12 mouse cellular contexts compared by ENCODE assay signal in genomic region chr2:35278371-35279210, GRCm38 (mm10). TPM values are rescaled to one million over a fixed set of nuclear protein-coding genes. Genes with fewer than 3 reads are reported as not detected.
DNase-seq lines count a peak whose midpoint lies in the region; ATAC-seq lines count a peak whose summit lies in the region.
"Had no signal": no experiment of that assay in that cellular context is flagged by ENCODE, and none has a peak within 500 bp of the region (broad histone marks: within the 10 kb centered on the region; RNA-seq: fewer than 3 reads in every experiment).

No protein-coding gene starts in this region.

- H3K4me2 ChIP-seq in liver, embryonic 13.5 days: no peak overlapping the region
- no peak overlapping the region for H3K4me2 ChIP-seq in liver, embryonic 11.5 days
- no peak overlapping the region for H3K4me2 ChIP-seq in stomach, embryonic 15.5 days
- H3K4me2 ChIP-seq: liver, embryonic 15.5 days had no signal

- intact Hi-C loops in heart, postnatal 25 days (cut with DNase I): no loop called here

- H3K4me1 ChIP-seq in liver, embryonic 13.5 days (replicated peaks): peaks cover 14% of the 10 kb centered on the region
- peaks cover 18% of the 10 kb centered on the region for H3K4me1 ChIP-seq in liver, embryonic 11.5 days (replicated peaks; ENCODE audit: control insufficient read depth, insufficient read depth, low read length)
- H3K4me1 ChIP-seq in stomach, embryonic 15.5 days: peaks cover 18% of the 10 kb centered on the region

- DNase-seq in adrenal gland, postnatal 14 days: peak; percentile 54
- DNase-seq in adrenal gland, adult 18-20 months (ENCODE audit: low spot score in 2 of 2): no peak
- no peak for DNase-seq in liver, embryonic 13.5 days
- DNase-seq in liver, embryonic 11.5 days (ENCODE audit: low spot score): no peak
- DNase-seq in heart, postnatal 25 days (ENCODE audit: low spot score): peak; percentile 65
- DNase-seq in layer of hippocampus, adult 9-10 months (ENCODE audit: low spot score): no peak
- DNase-seq in spleen, adult 18-20 months: no peak
- DNase-seq: right cerebral cortex, postnatal 14 days had no signal

- H3K27ac ChIP-seq in liver, embryonic 13.5 days: peak overlapping the region; percentile 11; the same call in 1 of the 2 replicates
- H3K27ac ChIP-seq in liver, embryonic 11.5 days (ENCODE audit: low read depth, low read length): no peak overlapping the region
- peak overlapping the region; percentile 76; the same call in 1 of the 2 replicates for H3K27ac ChIP-seq in stomach, embryonic 15.5 days
- H3K27ac ChIP-seq: liver, embryonic 15.5 days had no signal

- H3K9ac ChIP-seq in liver, embryonic 13.5 days: no peak overlapping the region
- H3K9ac ChIP-seq in liver, embryonic 11.5 days (ENCODE audit: low read depth, low read length): no peak overlapping the region
- no peak overlapping the region for H3K9ac ChIP-seq in stomach, embryonic 15.5 days
- H3K9ac ChIP-seq: liver, embryonic 15.5 days had no signal

- H3K4me3 ChIP-seq in liver, embryonic 13.5 days (replicated peaks): no peak overlapping the region
- no peak overlapping the region for H3K4me3 ChIP-seq in liver, embryonic 11.5 days (ENCODE audit: low read depth, low read length)
- H3K4me3 ChIP-seq in stomach, embryonic 15.5 days (replicated peaks): no peak overlapping the region
- H3K4me3 ChIP-seq: liver, embryonic 15.5 days had no signal

- H3K9me3 ChIP-seq in liver, embryonic 13.5 days (replicated peaks): no peaks in the 10 kb centered on the region
- no peaks in the 10 kb centered on the region for H3K9me3 ChIP-seq in liver, embryonic 11.5 days (ENCODE audit: control insufficient read depth, low read length)
- H3K9me3 ChIP-seq in stomach, embryonic 15.5 days: no peaks in the 10 kb centered on the region
- H3K9me3 ChIP-seq: liver, embryonic 15.5 days had no signal

- peaks cover 35% of the 10 kb centered on the region for H3K27me3 ChIP-seq in liver, embryonic 13.5 days
- peaks cover 36% of the 10 kb centered on the region for H3K27me3 ChIP-seq in liver, embryonic 11.5 days (replicated peaks; ENCODE audit: control insufficient read depth, insufficient read depth, low read length)
- H3K27me3 ChIP-seq in stomach, embryonic 15.5 days (replicated peaks): no peaks in the 10 kb centered on the region

- 61% methylated on average over 7 of the region's 7 CpGs for whole genome bisulfite sequencing in liver, embryonic 13.5 days (ENCODE audit: insufficient replicate concordance)
- 79% methylated on average over 7 of the region's 7 CpGs for whole genome bisulfite sequencing in liver, embryonic 11.5 days
- 84% methylated on average over 7 of the region's 7 CpGs for WGBS in stomach, embryonic 15.5 days

- no peaks in the 10 kb centered on the region for H3K36me3 ChIP-seq in liver, embryonic 13.5 days
- H3K36me3 ChIP-seq in liver, embryonic 11.5 days (ENCODE audit: control insufficient read depth, insufficient read depth, low read length): no peaks in the 10 kb centered on the region; the same call in 1 of the 2 replicates
- no peaks in the 10 kb centered on the region for H3K36me3 ChIP-seq in stomach, embryonic 15.5 days
- H3K36me3 ChIP-seq: liver, embryonic 15.5 days had no signal

- ATAC-seq in liver, embryonic 13.5 days (ENCODE audit: low read depth): no peak
- no peak for ATAC-seq in liver, embryonic 11.5 days (replicated peaks; ENCODE audit: low FRiP score)
- ATAC-seq in stomach, embryonic 15.5 days (ENCODE audit: insufficient read depth, low FRiP score, low read depth): no peak
- ATAC-seq: activated CD4-positive, CD25-positive, alpha-beta regulatory T cell, adult 4 months; intestine, postnatal 0 days had no signal

RNA-seq across cellular contexts. Expression of gene Gsn, which starts 22.4 kb away (rescaled TPM):
- 179 and 208 TPM in 2 replicates for total RNA-seq in adrenal gland, postnatal 14 days (2021)
- 100 to 1,000 TPM; 364 to 767 TPM for total RNA-seq in adrenal gland, adult 18-20 months (2021)
- 77.4 and 92.5 TPM in 2 replicates for polyA plus RNA-seq in liver, embryonic 13.5 days (2015; fragmentation: Nextera tagmentation; extraction: Ambion mirVana)
- 76.4 and 85.4 TPM in 2 replicates for polyA plus RNA-seq in liver, embryonic 11.5 days (2014; fragmentation: Nextera tagmentation; extraction: Ambion mirVana)
- total RNA-seq in heart, postnatal 25 days (2021): 100 to 1,000 TPM; 860 to 960 TPM
- polyA plus RNA-seq in stomach, embryonic 15.5 days (2015; fragmentation: Nextera tagmentation; extraction: Ambion mirVana): 233 and 253 TPM in 2 replicates

RNA-seq across cellular contexts. Expression of gene Stom, which starts 58.2 kb away (rescaled TPM):
- total RNA-seq in adrenal gland, postnatal 14 days (2021): 76.9 and 78.7 TPM in 2 replicates
- 10 to 100 TPM; 46.9 to 80.6 TPM for total RNA-seq in adrenal gland, adult 18-20 months (2021)
- 128 and 160 TPM in 2 replicates for polyA plus RNA-seq in liver, embryonic 13.5 days (2015; fragmentation: Nextera tagmentation; extraction: Ambion mirVana)
- polyA plus RNA-seq in liver, embryonic 11.5 days (2014; fragmentation: Nextera tagmentation; extraction: Ambion mirVana): 87.7 and 97.0 TPM in 2 replicates
- 10 to 100 TPM; 64.4 to 68.1 TPM for total RNA-seq in heart, postnatal 25 days (2021)
- polyA plus RNA-seq in stomach, embryonic 15.5 days (2015; fragmentation: Nextera tagmentation; extraction: Ambion mirVana): 67.2 and 74.4 TPM in 2 replicates

Comparison
In these comparisons a context has a peak if more than half of its experiments do, and no peak if none do; other contexts are left out.
1. DNase-seq: peak in adrenal gland, postnatal 14 days (single experiment) and heart, postnatal 25 days (single experiment); none in adrenal gland, adult 18-20 months (0 of 2), liver, embryonic 13.5 days (single experiment), liver, embryonic 11.5 days (single experiment), layer of hippocampus, adult 9-10 months (single experiment) and spleen, adult 18-20 months (0 of 2).